Mouse (Mus musculus): Measurements from ENCODE around the gene Bend6.
A peak's percentile ranks its signal among the peaks of the same experiment; 100 is the strongest.

Bend6 gene

DNA sequence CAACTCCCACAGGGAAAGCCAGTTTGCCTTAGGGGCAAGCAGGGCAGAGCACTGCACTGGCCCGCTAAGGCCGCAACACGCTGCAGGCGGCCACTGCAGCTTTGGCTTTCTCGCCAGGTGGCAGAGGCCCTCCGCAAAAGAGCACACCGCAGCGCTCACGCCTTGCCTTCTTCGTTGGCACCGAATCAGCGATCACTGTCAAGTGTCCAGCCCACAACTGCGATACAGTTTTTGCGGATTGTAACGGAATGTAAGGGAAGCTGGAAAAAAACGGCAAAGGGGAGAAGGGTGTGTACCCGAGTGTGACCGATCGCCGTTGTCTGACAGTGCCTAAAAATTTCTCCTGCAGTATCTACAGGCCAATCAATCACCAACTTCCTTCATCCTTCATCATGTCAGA lies 689 bp downstream of the Bend6 start:
- DNase-seq (ENCODE audit: low spot score), result no peak

GRCm38 (mm10) chr1:33906216-33906615 lies 1.4 kb downstream of the Bend6 start:
- no peak for DNase-seq (ENCODE audit: low spot score)

- DNase-seq (ENCODE audit: low spot score), result peak; percentile 17
Observed at GRCm38 (mm10) chr1:33903587-33903986, 4.0 kb downstream of the Bend6 start.

- no peak for DNase-seq (ENCODE audit: low spot score)
Observed at GRCm38 (mm10) chr1:33900175-33900574, 7.4 kb downstream of the Bend6 start.

GRCm38 (mm10) chr1:33898373-33898772 lies 9.2 kb downstream of the Bend6 start:
- DNase-seq (ENCODE audit: low spot score), result no peak

DNA sequence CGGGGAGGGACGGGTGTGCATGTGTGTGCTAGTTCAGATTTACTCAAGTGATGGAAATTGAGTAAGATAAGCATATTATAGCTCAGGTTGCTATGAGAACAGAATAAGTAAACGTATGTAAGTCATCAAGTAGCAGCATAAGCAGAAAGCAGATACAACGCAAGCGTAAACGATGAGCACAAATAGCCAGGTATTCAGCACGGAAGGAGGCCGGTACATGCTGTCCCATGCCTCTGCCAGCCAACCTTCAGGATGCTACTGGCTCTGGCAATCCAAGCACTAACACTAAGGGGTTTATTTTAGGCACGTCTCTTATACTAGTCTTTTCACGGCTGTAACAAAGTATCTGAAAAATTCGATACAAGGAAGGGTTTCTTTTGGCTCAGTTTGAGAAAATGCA lies 10.2 kb downstream of the Bend6 start:
- DNase-seq (ENCODE audit: low spot score), result no peak

GRCm38 (mm10) chr1:33896666-33897065 lies 10.9 kb downstream of the Bend6 start:
- DNase-seq (ENCODE audit: low spot score), result no peak

- no peak for DNase-seq (ENCODE audit: low spot score)
Observed at GRCm38 (mm10) chr1:33896116-33896515, 11.5 kb downstream of the Bend6 start.

DNA sequence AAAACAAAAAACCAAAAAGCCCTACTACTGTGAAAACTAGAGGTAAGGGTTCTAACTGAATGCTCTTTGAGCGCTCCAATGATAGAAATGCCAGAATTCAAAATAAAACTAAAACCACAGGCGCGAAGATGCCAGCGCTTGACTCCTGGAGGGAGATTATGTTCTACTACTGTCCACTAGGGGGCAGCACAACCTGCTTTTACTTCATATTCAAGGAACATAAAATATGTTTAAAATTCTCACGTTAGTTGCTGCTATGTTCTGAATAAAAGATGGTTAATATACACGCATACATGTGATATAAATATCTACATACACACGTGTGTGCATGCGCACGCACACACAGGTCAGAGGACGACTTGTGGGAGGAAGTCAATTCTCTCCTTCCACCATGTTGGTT lies 14.8 kb downstream of the Bend6 start:
- DNase-seq (ENCODE audit: low spot score), result no peak

DNA sequence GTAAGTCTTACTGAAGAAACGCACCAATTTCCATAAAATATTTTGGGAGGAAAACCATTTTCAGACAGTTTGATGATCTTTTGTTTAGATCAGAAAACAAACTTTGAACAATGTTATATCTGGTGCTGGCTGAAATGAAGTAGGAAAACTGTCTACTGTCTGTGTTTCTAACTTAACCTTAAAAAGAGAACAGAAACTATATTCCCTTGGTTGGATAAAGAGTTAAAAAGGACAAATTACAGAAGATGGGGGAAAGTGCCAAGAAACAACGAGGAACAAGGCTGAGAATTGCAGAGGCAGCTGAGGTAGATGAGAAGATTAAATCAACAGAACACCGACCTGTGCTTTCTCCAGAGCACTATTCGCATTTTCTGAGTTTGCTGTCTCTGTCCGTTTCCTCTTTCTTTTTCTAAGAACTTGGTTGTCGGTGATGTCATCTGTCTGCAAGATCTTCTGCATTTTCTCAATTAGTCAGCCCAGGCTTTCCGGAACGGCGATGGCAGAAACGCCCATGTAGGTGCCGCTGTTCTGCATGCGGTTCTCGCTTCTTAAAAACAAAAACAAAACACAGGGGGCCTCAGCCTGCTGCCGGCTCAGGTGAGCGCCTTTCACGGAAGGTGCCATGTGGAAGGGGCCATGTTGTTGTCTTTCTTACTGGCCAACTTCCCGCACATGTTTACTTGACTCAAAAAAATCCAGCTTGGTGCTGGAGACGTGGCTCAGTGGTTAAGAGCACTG lies 24.3 kb downstream of the Bend6 start:
- peak; percentile 17 for DNase-seq (ENCODE audit: low spot score)

- DNase-seq (ENCODE audit: low spot score), result no peak
Observed at GRCm38 (mm10) chr1:33878170-33878569, 29.4 kb downstream of the Bend6 start.

- DNase-seq (ENCODE audit: low spot score), result no peak
Observed at GRCm38 (mm10) chr1:33876416-33876815, 31.2 kb downstream of the Bend6 start.

- DNase-seq (ENCODE audit: low spot score), result peak; percentile 43
Observed at GRCm38 (mm10) chr1:33875691-33876090, 31.9 kb downstream of the Bend6 start.

GRCm38 (mm10) chr1:33873561-33873960 lies 34.1 kb downstream of the Bend6 start:
- DNase-seq (ENCODE audit: low spot score), result no peak

DNA sequence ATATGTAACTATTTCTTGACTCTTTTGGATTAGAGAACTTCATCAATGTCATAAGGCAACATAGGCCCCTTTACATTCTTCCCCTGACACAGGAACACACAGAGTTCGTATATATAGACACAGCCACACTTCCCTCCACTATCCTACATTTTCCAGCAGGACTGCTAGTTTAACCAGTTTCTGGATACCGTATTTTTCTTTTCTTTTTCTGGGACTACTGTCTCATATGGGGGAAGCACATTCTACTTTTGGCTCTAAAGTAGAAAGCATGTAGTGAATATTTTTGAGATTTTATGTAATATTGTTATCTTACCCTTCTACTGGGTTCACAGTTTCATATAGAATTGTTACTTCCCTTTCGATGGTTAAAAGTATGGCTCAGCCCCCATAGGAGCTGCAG lies 38.2 kb downstream of the Bend6 start:
- DNase-seq (ENCODE audit: low spot score), result no peak

- DNase-seq (ENCODE audit: low spot score), result no peak
Observed at GRCm38 (mm10) chr1:33869031-33869430, 38.6 kb downstream of the Bend6 start.

DNA sequence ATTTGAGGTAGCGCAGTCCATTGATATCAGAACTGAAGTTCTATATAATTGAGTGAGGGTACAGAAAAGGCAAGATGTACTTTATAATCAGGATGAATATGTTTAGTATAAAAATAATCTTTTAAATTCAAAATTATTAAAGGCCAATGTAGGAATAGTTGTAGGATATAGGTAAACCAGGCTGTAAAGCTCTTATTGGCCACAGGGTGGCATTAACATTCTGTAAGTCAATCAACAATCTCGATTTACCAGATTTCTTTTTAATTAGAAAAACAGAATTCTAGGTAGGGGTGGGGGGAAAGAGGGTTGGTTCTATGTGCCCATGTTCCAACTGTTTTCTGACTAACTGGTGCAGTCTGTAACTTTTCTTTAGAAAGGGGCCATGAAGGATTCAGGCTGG lies 60.8 kb downstream of the Bend6 start:
- DNase-seq (ENCODE audit: low spot score), result no peak

DNA sequence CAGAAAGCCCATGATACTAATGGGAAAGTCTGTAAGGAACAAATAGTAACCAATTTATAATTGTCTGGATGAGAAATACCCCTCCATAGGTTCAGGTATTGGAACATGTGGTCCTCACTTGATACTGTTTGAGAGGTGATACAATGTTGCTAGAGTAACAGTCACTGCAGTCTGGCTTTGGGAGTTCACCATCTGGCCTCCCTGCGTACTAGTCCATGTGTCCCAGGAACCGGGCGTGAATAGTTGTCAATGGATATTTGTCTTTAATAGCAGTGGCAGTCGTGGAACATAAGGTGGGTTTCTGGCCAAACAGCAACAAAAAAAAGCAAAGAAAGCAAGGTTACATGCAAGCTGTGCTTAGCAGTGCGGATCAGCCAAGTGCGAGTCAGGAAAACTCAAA lies 63.8 kb downstream of the Bend6 start:
- DNase-seq (ENCODE audit: low spot score), result peak; percentile 19

DNA sequence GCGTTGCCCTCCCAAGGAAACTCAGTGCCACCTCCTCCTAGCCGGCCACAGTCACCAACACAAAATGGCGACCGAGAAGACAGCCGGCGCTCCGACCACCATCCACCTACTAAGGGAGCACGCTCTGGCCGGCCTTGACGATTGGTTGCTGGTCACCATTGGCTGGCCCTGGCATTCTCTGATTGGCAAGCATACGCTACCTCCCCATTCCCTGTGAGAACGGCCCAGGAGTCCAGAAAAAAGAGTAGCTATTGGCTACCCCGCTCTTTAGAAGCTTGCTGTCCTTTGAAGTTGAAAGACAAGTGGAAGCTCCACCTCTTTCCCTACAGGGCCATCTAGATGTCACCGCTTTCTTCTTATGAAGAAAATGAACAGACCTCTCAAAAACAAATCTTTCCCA lies 68.7 kb downstream of the Bend6 start:
- DNase-seq (ENCODE audit: low spot score), result peak; percentile 23

- DNase-seq (ENCODE audit: low spot score), result no peak
Observed at GRCm38 (mm10) chr1:33830586-33830985, 77.0 kb downstream of the Bend6 start.

DNA sequence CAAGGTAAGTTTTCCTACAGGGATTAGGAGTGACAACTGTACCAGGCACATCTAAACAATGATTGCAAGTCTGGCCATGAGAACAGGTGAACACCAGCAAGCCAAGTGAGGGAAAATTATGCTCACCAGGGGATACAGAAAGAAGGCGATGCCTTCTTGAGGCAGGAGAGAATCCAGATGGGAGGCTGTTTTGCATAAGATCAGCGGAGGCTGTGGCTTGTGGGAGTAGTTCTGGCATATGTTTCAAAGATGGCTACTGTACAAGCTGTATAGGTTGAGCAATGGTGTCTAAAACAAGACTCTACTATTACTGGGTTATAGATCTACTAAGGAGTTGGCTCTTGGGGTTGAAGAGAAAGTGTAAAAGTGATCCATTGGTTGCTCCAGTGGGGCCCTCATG lies 89.7 kb downstream of the Bend6 start:
- no peak for DNase-seq (ENCODE audit: low spot score)

GRCm38 (mm10) chr1:33813868-33814794 lies 93.5 kb downstream of the Bend6 start, which contains the start of gene Zfp451:
TSS of gene Zfp451 (minus strand) at chr1:33814595.
- DNase-seq (ENCODE audit: low spot score), result peak; percentile 93

- no peak for DNase-seq (ENCODE audit: low spot score)
Observed at GRCm38 (mm10) chr1:33813495-33813867, 94.1 kb downstream of the Bend6 start.

Measured in testis, postnatal 14 days (tissue).